Mouse (Mus musculus): ENCODE results near the gene Olfr1138.

GRCm38 (mm10) chr2:87779183-87779582 lies 39.4 kb upstream of the Olfr1138 start, which contains the start of gene Olfr152:
- TF ChIP-seq CTCF (IDR thresholded peaks at IDR 0.05; ENCODE audit: control insufficient read depth, insufficient read depth, insufficient replicate concordance, low read depth, low read length) (no peak), POLR2A (IDR thresholded peaks at IDR 0.05; ENCODE audit: control insufficient read depth, low read depth, low read length) (no peak)
